Mouse (Mus musculus): ENCODE measurements around the gene L3mbtl1.

DNA sequence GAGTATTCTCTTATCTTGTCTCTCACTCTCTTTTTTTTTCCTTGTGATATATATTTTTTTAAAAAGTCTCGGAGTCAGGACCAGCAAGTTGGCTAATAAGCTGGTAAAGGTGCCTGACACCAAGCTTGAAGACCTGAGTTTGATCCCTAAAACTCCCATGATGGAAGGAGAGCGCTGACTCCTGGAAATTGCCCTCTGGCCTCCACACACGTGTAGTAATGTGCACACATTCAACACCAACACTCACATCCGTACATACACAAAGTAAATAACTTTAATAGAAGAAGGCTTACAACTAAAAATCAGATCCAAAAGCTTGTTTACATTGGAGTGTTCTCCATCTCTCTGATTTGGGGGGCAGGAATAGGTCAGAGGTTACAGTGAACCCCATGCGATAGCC lies 29.9 kb downstream of the L3mbtl1 start:
- no peak for TF ChIP-seq POLR2A (IDR thresholded peaks at IDR 0.05; ENCODE audit: low read depth, low read length)
- no peak for TF ChIP-seq CTCF (IDR thresholded peaks at IDR 0.05; ENCODE audit: extremely low read depth, insufficient read length, insufficient replicate concordance, low read depth, low read length)
